12 mouse cellular contexts compared by ENCODE assay signal in the genomic region with DNA sequence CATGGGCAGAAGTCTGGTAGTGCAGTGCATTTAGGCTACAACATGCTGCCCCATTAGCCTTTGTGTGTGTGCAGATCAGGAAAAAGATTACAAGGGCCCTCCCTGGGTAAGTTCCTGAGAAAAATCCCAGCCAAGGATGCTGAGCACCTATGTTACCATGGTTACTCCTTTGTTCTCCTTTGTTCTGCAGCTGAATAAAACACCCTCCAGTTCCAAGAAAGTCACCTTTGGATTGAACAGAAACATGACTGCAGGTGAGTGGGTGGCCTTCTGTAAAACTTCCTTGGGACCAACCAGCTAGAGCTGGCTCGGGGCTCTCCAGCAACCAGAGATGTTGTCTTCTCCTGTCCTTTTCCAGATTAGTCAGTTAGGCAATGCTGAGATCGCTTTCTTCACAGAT. TPM values are rescaled to one million over a fixed set of nuclear protein-coding genes. Genes with fewer than 3 reads are reported as not detected.
"Had no signal": no experiment of that assay in that cellular context is flagged by ENCODE, and none has a peak within 500 bp of the region (broad histone marks: within the 10 kb centered on the region; RNA-seq: fewer than 3 reads in every experiment).

No protein-coding gene starts in this region.

- DNase-seq: liver, postnatal 0 days; lung, adult 2 months; lung, postnatal 14 days; lung, postnatal 36 days; retina, postnatal 1 day; right cerebral cortex, postnatal 25 days; right cerebral cortex, postnatal 4 days; spleen, adult 18-20 months; thymus, adult 2 months; thymus, postnatal 25 days; thymus, postnatal 4 days had no signal

RNA-seq across cellular contexts. Expression of gene Hsf2bp, which starts 22.9 kb away (rescaled TPM):
- total RNA-seq: megakaryocyte progenitor cell, adult 5-6 weeks had no signal
